Mouse (Mus musculus): ENCODE measurements around the gene Nap1l2.
A peak's percentile ranks its signal among the peaks of the same experiment; 100 is the strongest.
"Not testable (repeated sequence)": the region's sequence is repeated elsewhere in the genome, so short reads cannot be mapped to it uniquely, and the experiment has no call there.

Nap1l2 gene

DNA sequence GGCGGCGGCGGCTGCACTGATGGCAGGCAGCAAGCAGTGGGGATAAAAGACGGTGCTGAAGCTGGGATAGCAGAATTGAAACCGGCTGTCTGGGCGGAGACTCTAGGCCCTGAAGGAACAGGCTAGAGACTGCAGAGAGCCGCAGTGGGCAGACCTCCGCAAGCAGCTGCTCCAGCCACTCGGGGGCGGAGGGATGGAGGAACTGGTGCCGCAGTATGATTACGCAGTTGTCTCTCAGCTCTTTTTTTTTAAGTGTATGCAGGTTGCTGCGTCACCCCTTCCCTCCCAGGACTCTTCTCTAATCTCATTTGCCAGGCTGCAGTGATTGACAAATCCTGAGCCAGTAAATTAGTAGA, at the start of gene Nap1l2:
TSS of gene Nap1l2 (minus strand) at position 210 of the 356 bp plus-strand sequence.
- DNase-seq (ENCODE audit: extremely low spot score) = peak; percentile 42

GRCm38 (mm10) chrX:103215251-103215650, 28.8 kb upstream of the Nap1l2 start:
- DNase-seq (ENCODE audit: extremely low spot score) = no peak

DNA sequence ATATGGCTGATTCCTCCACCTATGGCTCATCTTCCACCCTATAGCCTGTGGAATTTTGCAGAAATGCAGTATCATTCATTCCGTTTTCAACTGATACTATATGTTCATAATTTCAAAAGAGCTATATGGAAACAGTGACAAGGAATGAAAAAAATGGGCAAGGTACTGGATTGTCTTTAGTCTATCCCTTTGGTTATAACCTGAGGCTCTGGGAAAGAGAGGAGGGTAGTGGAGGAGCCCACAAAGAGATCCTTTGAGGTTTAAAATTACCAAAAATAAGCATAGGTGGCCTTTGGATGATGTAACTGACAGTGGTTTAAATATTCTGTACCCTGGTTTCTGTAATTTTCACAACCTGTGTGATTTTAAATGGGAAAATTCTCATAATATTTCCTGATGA, 389 bp upstream of the Nap1l2 start:
- DNase-seq (ENCODE audit: extremely low spot score) = no peak

GRCm38 (mm10) chrX:103185781-103186430, 534 bp downstream of the Nap1l2 start:
- peak; percentile 3 for DNase-seq (ENCODE audit: extremely low spot score)

DNA sequence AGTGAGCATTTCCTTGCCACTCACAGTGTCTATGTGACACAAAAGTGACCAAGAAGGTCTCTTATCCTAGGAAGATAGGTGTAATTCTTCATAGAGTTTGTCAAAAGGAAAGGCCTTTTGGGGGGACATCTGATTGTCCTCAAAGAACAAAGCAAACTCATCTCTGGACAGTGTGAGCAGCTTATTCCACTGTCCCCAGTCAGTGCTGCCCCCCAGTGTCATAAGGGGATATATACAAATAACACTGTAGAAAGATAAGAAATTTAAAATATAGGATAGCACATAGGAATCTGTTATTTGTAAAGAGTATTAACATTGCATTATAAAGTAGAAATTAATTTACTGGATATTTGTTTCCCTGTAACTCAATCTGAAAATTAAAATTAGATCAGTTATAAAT, 2.9 kb downstream of the Nap1l2 start:
- DNase-seq (ENCODE audit: extremely low spot score) = peak; percentile 8

DNA sequence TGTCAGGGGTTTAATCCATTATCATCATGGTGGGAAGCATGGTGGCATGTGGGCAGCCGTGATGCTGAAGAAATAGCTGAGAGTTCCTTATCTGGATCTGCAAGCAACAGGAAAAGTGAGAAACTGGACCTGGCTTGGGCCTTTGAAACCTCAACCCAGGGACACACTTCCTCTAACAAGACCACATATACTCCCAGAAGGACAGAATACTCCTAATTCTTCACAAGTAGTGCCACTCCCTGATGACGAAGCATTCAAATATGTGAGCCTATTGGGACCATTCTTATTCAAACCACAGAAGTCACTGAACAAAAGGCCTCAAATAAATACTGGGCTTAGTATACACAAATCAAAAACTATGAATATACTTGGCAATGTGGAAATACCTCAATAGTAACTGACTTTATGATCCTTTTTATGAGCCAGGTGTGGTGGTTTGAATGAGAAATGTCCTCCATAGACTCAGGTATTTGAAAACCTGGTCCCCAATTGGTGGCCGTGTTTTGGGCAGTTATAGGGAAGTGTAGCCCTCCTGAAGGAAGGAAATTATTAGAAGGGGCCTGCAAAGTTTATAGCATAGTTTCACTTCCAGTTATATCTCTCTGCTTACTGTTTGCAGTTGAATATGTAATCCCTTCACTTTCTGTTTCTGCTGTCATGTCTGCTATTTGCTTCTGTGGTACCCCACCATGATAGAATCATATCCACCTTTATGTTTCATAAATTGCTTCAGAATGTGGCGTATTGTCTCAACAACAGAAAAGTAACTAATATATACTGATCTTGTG, 6.5 kb downstream of the Nap1l2 start:
- DNase-seq (ENCODE audit: extremely low spot score) = no peak

GRCm38 (mm10) chrX:103164948-103165605, 21.4 kb downstream of the Nap1l2 start:
- DNase-seq (ENCODE audit: extremely low spot score) = not testable (repeated sequence)

- DNase-seq (ENCODE audit: extremely low spot score) = no peak
These were observed 30.3 kb downstream of the Nap1l2 start for GRCm38 (mm10) chrX:103156134-103156533.

DNA sequence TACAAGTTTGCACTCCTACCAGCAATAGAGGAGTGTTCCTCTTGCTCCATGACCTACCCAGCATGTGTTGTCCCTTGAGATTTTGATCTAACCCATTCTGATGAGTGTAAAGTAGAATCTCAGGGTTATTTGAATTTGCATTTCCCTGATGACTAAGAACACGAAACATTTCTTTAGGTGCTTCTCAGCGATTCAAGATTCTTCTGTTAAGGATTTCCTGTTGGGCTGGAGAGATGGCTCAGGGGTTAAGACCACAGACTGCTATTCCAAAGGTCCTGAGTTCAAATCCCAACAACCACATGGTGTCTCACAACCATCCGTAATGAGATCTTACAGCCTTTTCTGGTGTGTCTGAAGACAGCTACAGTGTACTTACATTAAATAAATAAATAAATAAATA, 47.9 kb downstream of the Nap1l2 start:
- no peak for DNase-seq (ENCODE audit: extremely low spot score)

Data from embryo, embryonic 9.5 days (tissue).